Mouse (Mus musculus): ENCODE measurements around the gene Nucb2. TPM values are rescaled to one million over a fixed set of nuclear protein-coding genes. Genes with fewer than 3 reads are reported as not detected.

The Nucb2 gene
- polyA plus RNA-seq (2017; shearing (Covaris generic)): 2.9 TPM

GRCm38 (mm10) chr7:116503879-116504817 lies at the start of gene Nucb2:
Nucb2 (plus strand) TSS chr7:116504369.

Other genes with a start within 250 kb of the Nucb2 start
- gene Plekha7, start 196.0 kb upstream of the Nucb2 start, polyA plus RNA-seq (2017; shearing (Covaris generic)): 13.0 TPM
- 715 TPM for gene Rps13, start 170.2 kb upstream of the Nucb2 start, polyA plus RNA-seq (2017; shearing (Covaris generic))
- 24.9 TPM for gene Pik3c2a, start 60.9 kb upstream of the Nucb2 start, polyA plus RNA-seq (2017; shearing (Covaris generic))

Data from effector memory CD4-positive, alpha-beta T cell, adult 7 months (primary cell).